Mouse (Mus musculus) CD8-positive naive resting alpha-beta T cell, adult 57 days (primary cell): ENCODE results near the gene Vmn1r193. TPM values are rescaled to one million over a fixed set of nuclear protein-coding genes. Genes with fewer than 3 reads are reported as not detected.

Source experiments
- total RNA-seq: library from RNA; stranded (reverse); gene quantifications from one replicate; pipeline ENCODE4 v1.2.4, GENCODE M21; 2023

Gene Vmn1r193
- not detected for total RNA-seq

GRCm38 (mm10) chr13:22223060-22223459 lies at the start of gene Vmn1r193:
Gene Vmn1r193 (minus strand): TSS chr13:22223160.

GRCm38 (mm10) chr13:22270222-22270621 lies 47.3 kb upstream of the Vmn1r193 start, which contains the start of gene Vmn1r195:
Gene Vmn1r195 (plus strand): TSS chr13:22270522.

GRCm38 (mm10) chr13:22243915-22244314 lies 21.0 kb upstream of the Vmn1r193 start, which contains the start of gene Vmn1r194:
Gene Vmn1r194 (plus strand): TSS chr13:22244215.

GRCm38 (mm10) chr13:22191041-22191440 lies 31.9 kb downstream of the Vmn1r193 start, which contains the start of gene Vmn1r192:
Gene Vmn1r192 (minus strand): TSS chr13:22191141.

DNA sequence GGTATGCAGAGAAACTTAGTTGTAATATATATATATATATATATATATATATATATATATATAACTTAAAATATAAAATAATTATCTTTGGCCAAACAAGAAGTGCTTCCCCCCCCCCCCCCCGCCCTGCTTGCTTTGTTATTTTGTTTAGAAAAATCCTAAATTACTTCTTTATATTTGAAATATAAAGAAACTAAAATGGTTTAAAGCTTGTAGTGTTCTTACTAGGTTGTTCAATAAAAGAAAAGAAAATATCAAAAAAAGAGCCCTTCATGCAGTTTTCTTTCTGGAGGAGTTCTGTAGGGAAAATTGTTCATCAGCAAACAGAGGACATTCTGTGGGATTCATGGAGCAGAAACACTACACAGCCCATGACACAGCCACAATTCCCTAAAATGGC lies 39.1 kb downstream of the Vmn1r193 start, which contains the start of gene Vmn1r191:
Vmn1r191 (minus strand) TSS at position 101 of the 400 bp plus-strand sequence.

Other genes starting within 250 kb of the Vmn1r193 start
- gene Pom121l2, start 242.0 kb downstream of the Vmn1r193 start, total RNA-seq, result not detected
- 0.28 TPM for gene Prss16, start 213.4 kb downstream of the Vmn1r193 start, total RNA-seq
- 27.1 TPM for gene Hist1h2ah, start 187.6 kb downstream of the Vmn1r193 start, total RNA-seq
- gene Hist1h2bk, start 187.3 kb downstream of the Vmn1r193 start, total RNA-seq, result 16.4 TPM
- 83.9 TPM for gene Hist1h4i, start 181.8 kb downstream of the Vmn1r193 start, total RNA-seq
- 11.8 TPM for gene Hist1h2ag, start 180.2 kb downstream of the Vmn1r193 start, total RNA-seq
- gene Hist1h2bj, start 179.9 kb downstream of the Vmn1r193 start, total RNA-seq, result 14.2 TPM
- gene Vmn1r188, start 138.7 kb downstream of the Vmn1r193 start, total RNA-seq, result not detected
- not detected for gene Vmn1r189, start 117.3 kb downstream of the Vmn1r193 start, total RNA-seq
- not detected for gene Vmn1r191, start 39.2 kb downstream of the Vmn1r193 start, total RNA-seq
- gene Vmn1r192, start 32.0 kb downstream of the Vmn1r193 start, total RNA-seq, result not detected
- gene Vmn1r194, start 21.1 kb upstream of the Vmn1r193 start, total RNA-seq, result not detected
- not detected for gene Vmn1r195, start 47.4 kb upstream of the Vmn1r193 start, total RNA-seq
- gene Vmn1r196, start 66.8 kb upstream of the Vmn1r193 start, total RNA-seq, result not detected
- not detected for gene Vmn1r197, start 101.4 kb upstream of the Vmn1r193 start, total RNA-seq
- not detected for gene Vmn1r198, start 127.2 kb upstream of the Vmn1r193 start, total RNA-seq
- not detected for gene Vmn1r199, start 156.7 kb upstream of the Vmn1r193 start, total RNA-seq
- not detected for gene Vmn1r200, start 167.2 kb upstream of the Vmn1r193 start, total RNA-seq
- gene Vmn1r201, start 248.8 kb upstream of the Vmn1r193 start, total RNA-seq, result not detected